Mouse (Mus musculus): ENCODE results near the gene Slc7a11.
"Not testable (repeated sequence)": the region's sequence is repeated elsewhere in the genome, so short reads cannot be mapped to it uniquely, and the experiment has no call there.

Gene Slc7a11

GRCm38 (mm10) chr3:50443421-50443916 lies at the start of gene Slc7a11:
Slc7a11 (minus strand) TSS chr3:50443614.
- DNase-seq (ENCODE audit: low read depth) = peak; percentile 27

DNA sequence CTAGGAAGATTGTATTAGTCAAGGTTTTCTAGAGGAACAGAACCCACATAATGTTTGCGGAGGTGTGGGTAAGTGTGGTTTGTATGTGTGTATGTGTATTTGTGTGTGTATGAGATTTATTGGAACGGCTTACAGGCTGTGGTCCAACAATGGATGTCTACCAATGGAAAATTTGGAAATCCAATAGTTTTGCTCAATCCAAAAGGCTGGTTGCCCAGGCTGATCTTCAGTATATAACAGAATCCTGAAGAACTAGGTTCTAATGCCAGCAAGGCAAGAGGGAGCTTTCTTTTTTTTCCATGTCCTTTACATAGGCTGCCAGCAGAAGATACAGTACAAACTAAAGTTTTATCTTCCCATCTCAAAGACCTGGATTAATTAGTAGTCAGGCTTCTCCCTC lies 48.3 kb upstream of the Slc7a11 start:
- no peak for DNase-seq (ENCODE audit: low read depth)

GRCm38 (mm10) chr3:50484076-50484475 lies 40.7 kb upstream of the Slc7a11 start:
- no peak for DNase-seq (ENCODE audit: low read depth)

DNA sequence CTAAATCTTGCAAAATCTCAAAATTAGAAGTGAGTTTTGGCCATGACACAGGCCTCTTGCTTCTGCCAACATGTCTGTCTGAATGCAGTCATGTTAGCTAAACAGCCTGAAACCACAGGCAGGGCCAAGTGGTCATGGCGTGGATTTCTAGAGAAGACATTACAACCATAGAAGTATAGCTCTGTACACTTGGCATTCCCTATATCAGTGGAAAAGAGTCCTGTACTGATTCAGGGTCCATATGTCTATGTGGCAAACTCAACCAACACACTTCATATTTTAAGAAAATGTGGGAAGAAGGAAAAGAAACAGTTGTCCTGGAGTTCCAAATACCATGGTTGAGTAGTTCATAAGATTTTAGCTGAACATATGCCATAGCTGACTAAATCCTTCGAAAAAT lies 18.8 kb upstream of the Slc7a11 start:
- no peak for DNase-seq (ENCODE audit: low read depth)

DNA sequence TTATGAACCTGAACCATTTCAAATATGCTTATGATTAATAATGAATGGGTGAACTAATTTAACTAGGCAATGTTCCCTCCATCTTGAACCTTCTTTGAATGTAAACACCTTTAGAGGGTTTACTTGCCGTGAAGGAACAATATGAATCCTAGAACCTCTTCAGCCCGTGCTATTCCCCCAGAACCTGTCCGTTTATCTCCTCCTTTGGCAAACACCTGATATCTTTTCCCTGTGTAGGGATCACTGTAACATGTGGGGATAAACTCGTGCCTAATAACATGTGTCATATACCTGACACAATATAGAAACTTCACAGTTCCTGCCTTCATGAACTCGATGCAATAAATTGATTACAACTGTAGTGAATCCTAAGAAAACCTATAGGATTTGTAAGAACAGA lies 13.7 kb upstream of the Slc7a11 start:
- no peak for DNase-seq (ENCODE audit: low read depth)

DNA sequence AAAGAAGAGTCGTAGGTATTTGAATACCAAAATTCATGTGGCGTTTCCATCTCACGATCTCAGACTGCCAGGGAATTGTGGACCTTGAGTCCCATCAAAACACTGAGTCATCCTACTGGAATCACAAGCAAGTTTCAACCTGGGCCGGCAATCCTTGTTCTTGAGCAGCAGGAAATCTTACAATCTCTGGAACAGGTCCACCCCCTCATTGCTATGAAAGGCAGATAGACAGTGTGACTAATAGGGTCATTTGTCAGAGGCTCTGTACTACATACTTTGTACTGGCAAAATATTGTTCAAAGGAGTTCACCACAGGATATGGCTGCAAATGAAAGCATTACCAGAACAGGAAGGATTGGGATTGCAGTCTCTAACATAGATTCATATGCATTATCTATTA lies 13.2 kb upstream of the Slc7a11 start:
- no peak for DNase-seq (ENCODE audit: low read depth)

DNA sequence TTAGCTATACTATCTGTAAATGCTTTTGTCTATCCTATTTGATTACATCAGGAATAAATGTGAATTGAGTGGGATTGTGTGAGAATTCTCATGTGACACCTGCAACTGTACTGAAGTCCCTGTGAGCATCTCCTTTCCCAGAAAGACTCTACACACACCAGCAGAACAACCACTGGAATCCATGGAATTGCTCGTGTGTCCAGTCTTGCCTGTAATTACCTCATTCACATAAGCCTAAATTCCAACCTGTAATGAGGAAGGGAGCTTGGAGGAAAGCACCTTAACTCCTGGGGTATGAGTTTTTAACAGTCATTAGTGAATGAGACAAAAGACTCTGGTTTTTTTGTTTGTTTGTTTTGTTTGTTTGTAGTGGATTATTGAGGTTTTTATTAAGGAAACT lies 12.6 kb upstream of the Slc7a11 start:
- no peak for DNase-seq (ENCODE audit: low read depth)

GRCm38 (mm10) chr3:50445050-50445775 lies 1.8 kb upstream of the Slc7a11 start:
- no peak for DNase-seq (ENCODE audit: low read depth)

DNA sequence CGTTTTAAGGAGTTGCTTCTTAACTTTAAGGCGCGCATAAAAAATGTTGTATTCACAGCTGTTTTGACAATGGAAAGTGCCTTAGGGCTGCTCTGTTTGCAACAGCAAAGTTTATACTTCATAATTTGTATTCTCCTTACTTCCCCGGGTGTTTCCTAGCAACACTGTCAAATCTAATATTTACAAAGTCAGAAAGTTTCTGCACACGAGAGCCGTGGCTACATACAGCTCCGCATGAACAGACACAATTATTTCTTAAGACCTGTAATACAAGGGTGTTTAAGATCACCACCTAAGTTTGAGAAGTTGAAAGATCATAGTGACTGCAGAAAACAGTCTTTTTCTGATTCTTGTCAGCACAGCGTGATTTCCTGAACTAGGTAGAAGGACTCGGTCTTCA lies 528 bp upstream of the Slc7a11 start:
- DNase-seq (ENCODE audit: low read depth) = peak; percentile 24

GRCm38 (mm10) chr3:50442341-50443292 lies 797 bp downstream of the Slc7a11 start:
- DNase-seq (ENCODE audit: low read depth) = peak; percentile 14

- DNase-seq (ENCODE audit: low read depth) = no peak
Observed at GRCm38 (mm10) chr3:50441330-50441729, 2.1 kb downstream of the Slc7a11 start.

GRCm38 (mm10) chr3:50440409-50440808 lies 3.0 kb downstream of the Slc7a11 start:
- DNase-seq (ENCODE audit: low read depth) = no peak

- DNase-seq (ENCODE audit: low read depth) = no peak
Observed at GRCm38 (mm10) chr3:50439429-50439828, 4.0 kb downstream of the Slc7a11 start.

DNA sequence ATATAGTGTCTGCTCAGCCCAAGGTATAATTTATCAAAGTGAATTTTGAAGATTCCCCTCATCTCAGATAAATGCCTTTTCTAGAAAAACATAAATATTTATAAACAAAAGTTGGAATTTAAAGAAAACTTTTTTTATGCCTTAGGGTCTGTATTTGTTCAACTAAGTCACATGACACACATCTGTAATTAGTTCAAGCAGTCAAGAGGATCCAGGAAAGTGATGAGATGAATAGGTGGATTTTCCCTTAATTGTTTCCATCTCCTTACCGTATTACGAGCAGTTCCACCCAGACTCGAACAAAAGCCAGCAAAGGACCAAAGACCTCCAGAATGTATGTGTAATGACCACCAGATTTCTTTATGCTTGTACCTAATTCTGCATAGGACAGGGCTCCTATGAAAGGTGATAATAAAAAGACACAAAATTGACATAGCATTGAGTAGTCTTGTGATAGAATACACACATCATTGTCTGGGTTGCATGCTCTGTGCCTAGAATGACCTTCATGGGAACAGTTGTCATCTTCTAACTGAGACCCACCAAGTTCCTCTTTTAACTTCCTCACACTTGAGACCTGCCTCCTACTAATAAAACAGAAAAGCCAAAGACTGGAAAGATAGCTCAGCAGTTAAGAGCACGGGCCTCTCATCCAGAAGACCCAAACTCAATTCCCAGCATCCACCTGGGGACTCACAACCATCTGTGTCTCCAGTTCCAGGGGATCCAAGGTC lies 4.7 kb downstream of the Slc7a11 start:
- DNase-seq (ENCODE audit: low read depth) = no peak

DNA sequence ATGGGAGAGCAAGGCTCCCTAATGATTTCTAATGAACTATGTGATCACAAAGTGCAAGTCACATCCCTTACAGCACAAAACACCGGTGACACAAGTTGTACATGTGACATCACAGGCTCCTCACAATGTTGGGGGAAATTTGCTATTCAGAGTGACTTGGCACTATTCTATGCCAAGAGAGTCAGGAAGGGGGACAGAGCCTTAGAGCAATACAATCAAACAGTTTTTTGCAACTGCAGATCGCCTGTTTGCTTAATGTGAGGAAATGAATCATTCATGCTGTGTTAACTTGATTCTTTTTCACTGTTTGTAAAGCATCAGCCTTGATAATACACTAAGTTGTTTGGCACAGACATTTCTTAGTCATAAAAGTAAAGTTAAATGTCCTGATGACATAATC lies 5.3 kb downstream of the Slc7a11 start:
- not testable (repeated sequence) for DNase-seq (ENCODE audit: low read depth)

- not testable (repeated sequence) for DNase-seq (ENCODE audit: low read depth)
Observed at GRCm38 (mm10) chr3:50436409-50436808, 7.0 kb downstream of the Slc7a11 start.

GRCm38 (mm10) chr3:50433831-50434230 lies 9.6 kb downstream of the Slc7a11 start:
- DNase-seq (ENCODE audit: low read depth) = no peak

- DNase-seq (ENCODE audit: low read depth) = no peak
Observed at GRCm38 (mm10) chr3:50430811-50431210, 12.6 kb downstream of the Slc7a11 start.

DNA sequence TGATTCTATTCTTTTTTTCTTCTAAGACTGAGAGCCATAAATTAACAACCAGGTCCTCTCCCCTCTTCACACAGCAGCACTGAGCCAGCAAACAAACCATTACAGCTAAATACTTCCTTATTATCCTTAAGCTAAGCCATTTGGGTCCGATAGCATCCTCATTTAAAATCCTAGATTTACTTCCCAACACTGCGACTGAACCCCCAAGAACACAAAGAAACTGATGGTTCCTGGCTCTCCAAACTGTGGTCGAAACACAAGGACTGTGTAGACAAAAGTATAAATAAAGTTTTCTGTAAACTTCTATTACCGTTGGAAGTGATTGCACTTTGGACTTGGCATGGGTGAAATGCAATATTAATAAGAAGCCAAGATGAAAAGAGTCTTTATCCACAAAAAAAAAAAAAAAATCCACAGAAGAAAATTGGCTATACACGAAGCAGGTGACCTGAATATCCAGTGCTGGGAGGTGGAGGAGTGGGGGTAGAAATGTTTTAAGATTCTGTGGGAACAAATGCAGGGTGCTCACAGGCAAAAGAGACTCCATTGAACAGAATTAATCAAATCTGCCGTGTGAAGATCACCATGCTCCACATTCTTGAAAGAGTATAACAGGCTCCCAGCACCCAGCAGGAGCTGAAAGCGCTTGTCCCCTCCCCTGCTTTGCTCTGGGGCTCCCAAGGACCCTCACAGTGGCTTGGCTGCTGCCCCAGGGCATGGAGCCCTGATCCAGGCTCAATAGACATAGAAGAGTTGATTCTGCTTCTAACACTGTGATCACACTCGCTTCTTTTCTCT lies 21.7 kb downstream of the Slc7a11 start:
- no peak for DNase-seq (ENCODE audit: low read depth)

GRCm38 (mm10) chr3:50419161-50419560 lies 24.3 kb downstream of the Slc7a11 start:
- DNase-seq (ENCODE audit: low read depth) = no peak

DNA sequence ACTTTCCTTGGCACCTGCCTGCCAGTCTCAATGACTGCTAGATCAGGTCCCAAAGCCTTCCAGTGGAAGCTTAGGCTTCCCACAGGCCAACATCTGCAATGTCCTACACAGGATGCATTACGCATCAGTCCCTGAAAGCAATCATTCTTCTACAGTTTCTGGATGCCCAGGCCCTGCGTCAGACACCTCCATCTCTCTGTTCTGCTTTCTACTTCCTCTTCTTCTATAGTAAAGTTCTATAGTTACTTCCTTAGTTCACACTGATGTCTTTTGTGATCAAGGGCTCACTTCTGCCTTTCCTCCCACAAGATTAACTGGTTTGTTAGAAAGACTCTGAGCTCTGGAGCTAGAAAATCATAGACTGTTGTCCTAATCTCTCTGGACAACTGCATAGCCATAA lies 36.6 kb downstream of the Slc7a11 start:
- peak; percentile 2 for DNase-seq (ENCODE audit: low read depth)
